Mouse (Mus musculus) adrenal gland, postnatal 36 days (tissue): ENCODE measurements around the gene Vmn1r53. TPM values are rescaled to one million over a fixed set of nuclear protein-coding genes. Genes with fewer than 3 reads are reported as not detected.
"Not testable (repeated sequence)": the region's sequence is repeated elsewhere in the genome, so short reads cannot be mapped to it uniquely, and the experiment has no call there.

Source experiments
- DNase-seq, 2 experiments: peaks; one replicate each; pipeline ENCODE4 v3.0.0; 2021; ENCODE audit warnings: mixed read lengths in 1 of 2
- long read RNA-seq, 2 experiments: library from polyadenylated mRNA; stranded (forward); transcript quantifications; one replicate each; pipeline ENCODE4 v2.0.0; 2021; ENCODE audit warnings: borderline sequencing depth in 2 of 2
- total RNA-seq, 2 experiments: library from RNA; stranded (reverse); gene quantifications; 2 replicates each; pipeline ENCODE4 v1.2.3; 2021

Gene Vmn1r53
- not detected for total RNA-seq
- long read RNA-seq, experiment 1 = 0 reads
- long read RNA-seq, experiment 2 = 0 reads

- DNase-seq = no peak
These were observed at the start of gene Vmn1r53 for GRCm38 (mm10) chr6:90224338-90224737. Gene Vmn1r53 (minus strand): TSS chr6:90224438.

GRCm38 (mm10) chr6:90246000-90246399, 21.8 kb upstream of the Vmn1r53 start, which contains the start of gene Vmn1r54:
Gene Vmn1r54 (plus strand): TSS chr6:90246300.
- DNase-seq = no peak

GRCm38 (mm10) chr6:90244019-90244418, 19.8 kb upstream of the Vmn1r53 start:
- no peak for DNase-seq

- DNase-seq = no peak
These were observed 8.4 kb upstream of the Vmn1r53 start for GRCm38 (mm10) chr6:90232681-90233080.

GRCm38 (mm10) chr6:90232114-90232513, 7.9 kb upstream of the Vmn1r53 start:
- DNase-seq = not testable (repeated sequence)

- not testable (repeated sequence) for DNase-seq
These were observed 21.7 kb downstream of the Vmn1r53 start, which contains the start of gene V1ra8 for GRCm38 (mm10) chr6:90202493-90202892. Gene V1ra8 (plus strand): TSS chr6:90202793.

- DNase-seq = no peak
These were observed 49.7 kb downstream of the Vmn1r53 start, which contains the start of gene Vmn1r52 for GRCm38 (mm10) chr6:90174508-90174907. Gene Vmn1r52 (plus strand): TSS chr6:90174808.

Other genes with a start within 250 kb of the Vmn1r53 start
- not detected for gene Vmn1r47, start 208.3 kb downstream of the Vmn1r53 start, total RNA-seq
- gene Vmn1r48, start 187.6 kb downstream of the Vmn1r53 start, total RNA-seq = not detected
- not detected for gene Vmn1r49, start 145.9 kb downstream of the Vmn1r53 start, total RNA-seq
- not detected for gene Vmn1r50, start 123.0 kb downstream of the Vmn1r53 start, total RNA-seq
- not detected for gene Vmn1r51, start 101.8 kb downstream of the Vmn1r53 start, total RNA-seq
- not detected for gene Vmn1r52, start 49.6 kb downstream of the Vmn1r53 start, total RNA-seq
- not detected for gene V1ra8, start 21.6 kb downstream of the Vmn1r53 start, total RNA-seq
- not detected for gene Vmn1r54, start 21.9 kb upstream of the Vmn1r53 start, total RNA-seq
- not detected for gene BC048671, start 76.8 kb upstream of the Vmn1r53 start, total RNA-seq
- gene Chst13, start 100.7 kb upstream of the Vmn1r53 start, total RNA-seq = under 1 TPM in 1 of 2 experiments, not detected in 1; 0.17 TPM
- gene Uroc1, start 108.8 kb upstream of the Vmn1r53 start, total RNA-seq = under 1 TPM; 0.20 to 0.53 TPM
- 10 to 100 TPM; 25.1 to 33.2 TPM for gene Zxdc, start 145.1 kb upstream of the Vmn1r53 start, total RNA-seq
- gene Cfap100, start 204.4 kb upstream of the Vmn1r53 start, total RNA-seq = 1 to 10 TPM in 1 of 2 experiments, under 1 TPM in 1; 0.46 to 1.2 TPM
- gene Klf15, start 238.1 kb upstream of the Vmn1r53 start, total RNA-seq = 10 to 100 TPM; 31.8 to 35.7 TPM